Mouse (Mus musculus) liver, embryonic 12.5 days (tissue): ENCODE results near the gene Kirrel3. TPM values are rescaled to one million over a fixed set of nuclear protein-coding genes. Genes with fewer than 3 reads are reported as not detected.

Experiments used
- ATAC-seq: fragments of 200-750 bp; cut with Nextera tagmentation; 2 replicates; pipeline ENCODE4 v1.8.0; 2017; ENCODE audit warnings: moderate number of reproducible peaks, mild to moderate bottlenecking, moderate library complexity
- H3K27ac ChIP-seq: fragments of 300-500 bp; sonication (generic); 2 replicates; pipeline ENCODE4 v1.5.1; 2016; ENCODE audit warnings: mild to moderate bottlenecking
- H3K27me3 ChIP-seq: fragments of 300-500 bp; sonication (generic); replicated peaks from 2 replicates; pipeline ENCODE4 v1.6.1; 2016; ENCODE audit warnings: mild to moderate bottlenecking, moderate library complexity
- H3K36me3 ChIP-seq: fragments of 300-500 bp; sonication (generic); 2 replicates; pipeline ENCODE4 v1.6.1; 2016; ENCODE audit warnings: mild to moderate bottlenecking, moderate library complexity
- H3K4me1 ChIP-seq: fragments of 300-500 bp; sonication (generic); 2 replicates; pipeline ENCODE4 v1.6.1; 2016
- H3K4me2 ChIP-seq: fragments of 300-500 bp; sonication (generic); 2 replicates; pipeline ENCODE4 v1.6.1; 2016; ENCODE audit warnings: mild to moderate bottlenecking, moderate library complexity
- H3K4me3 ChIP-seq: fragments of 300-500 bp; sonication (generic); 2 replicates; pipeline ENCODE4 v1.5.1; 2016; ENCODE audit warnings: mild to moderate bottlenecking, moderate library complexity
- H3K9ac ChIP-seq: fragments of 300-500 bp; sonication (generic); 2 replicates; pipeline ENCODE4 v1.6.1; 2016; ENCODE audit warnings: mild to moderate bottlenecking, moderate library complexity
- H3K9me3 ChIP-seq: fragments of 300-500 bp; sonication (generic); replicated peaks from 2 replicates; pipeline ENCODE4 v1.6.1; 2016; ENCODE audit warnings: mild to moderate bottlenecking, moderate library complexity
- WGBS: fragments of 180-500 bp; shearing (Covaris S2); methylation state at CpG from one replicate; pipeline ENCODE4 v1.1.7; 2016; ENCODE audit not compliant: insufficient replicate concordance; 5-methylcytosine and 5-hydroxymethylcytosine counted together
- polyA plus RNA-seq: library from polyadenylated mRNA; unstranded; fragments of >200 nt; fragmentation: Nextera tagmentation; extraction: Ambion mirVana; gene quantifications from 2 replicates; pipeline ENCODE4 v1.2.1, GENCODE M21; 2016

Kirrel3 gene
- polyA plus RNA-seq, 1 experiment from 2014 or later: 0.46 TPM

GRCm38 (mm10) chr9:34974326-34974725 lies 488.6 kb downstream of the Kirrel3 start:
- Histone ChIP-seq H3K4me3 (no peak overlapping the region), H3K27ac (no peak overlapping the region), H3K36me3 (no peaks in the 10 kb centered on the region), H3K4me1 (no peaks in the 10 kb centered on the region), H3K9me3 (0 out of 2 replicates have a peak, but pooled peaks cover 1% of the 10 kb centered on the region), H3K27me3 (peaks cover 12% of the 10 kb centered on the region; the same call in 1 of the 2 replicates), H3K4me2 (no peak overlapping the region), H3K9ac (no peak overlapping the region)
- WGBS: 78% methylated on average over 1 of the region's 1 CpGs
- ATAC-seq: no peak

DNA sequence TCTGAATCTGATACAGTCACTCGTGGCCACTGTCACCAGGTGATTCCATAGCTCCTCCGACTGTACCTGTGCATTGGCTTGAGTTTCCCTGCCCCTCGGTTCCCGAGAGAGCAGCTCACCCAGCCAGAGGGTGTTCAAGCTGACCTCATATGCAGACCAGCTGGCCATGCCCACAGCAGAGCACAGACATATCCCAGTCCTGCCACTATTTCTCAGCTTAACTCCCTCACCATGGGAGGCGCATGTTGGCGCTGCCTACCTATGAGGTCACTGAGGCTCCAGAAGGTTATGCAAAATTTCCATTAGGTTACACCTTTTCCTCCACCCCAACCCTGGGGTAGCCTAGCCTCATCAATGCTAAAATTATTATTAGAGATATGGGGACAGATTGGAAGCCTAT lies 489.6 kb downstream of the Kirrel3 start:
- H3K27me3 ChIP-seq: peaks cover 6% of the 10 kb centered on the region; the same call in 1 of the 2 replicates
- H3K27ac ChIP-seq: no peak overlapping the region
- H3K9me3 ChIP-seq: 0 out of 2 replicates have a peak, but pooled peaks cover 3% of the 10 kb centered on the region
- no peak overlapping the region for H3K4me3 ChIP-seq
- no peaks in the 10 kb centered on the region for H3K4me1 ChIP-seq
- no peaks in the 10 kb centered on the region for H3K36me3 ChIP-seq
- H3K9ac ChIP-seq: no peak overlapping the region
- no peak overlapping the region for H3K4me2 ChIP-seq
- 77% methylated on average over 6 of the region's 6 CpGs for WGBS
- ATAC-seq: peak; percentile 37; the same call in 1 of the 2 replicates

DNA sequence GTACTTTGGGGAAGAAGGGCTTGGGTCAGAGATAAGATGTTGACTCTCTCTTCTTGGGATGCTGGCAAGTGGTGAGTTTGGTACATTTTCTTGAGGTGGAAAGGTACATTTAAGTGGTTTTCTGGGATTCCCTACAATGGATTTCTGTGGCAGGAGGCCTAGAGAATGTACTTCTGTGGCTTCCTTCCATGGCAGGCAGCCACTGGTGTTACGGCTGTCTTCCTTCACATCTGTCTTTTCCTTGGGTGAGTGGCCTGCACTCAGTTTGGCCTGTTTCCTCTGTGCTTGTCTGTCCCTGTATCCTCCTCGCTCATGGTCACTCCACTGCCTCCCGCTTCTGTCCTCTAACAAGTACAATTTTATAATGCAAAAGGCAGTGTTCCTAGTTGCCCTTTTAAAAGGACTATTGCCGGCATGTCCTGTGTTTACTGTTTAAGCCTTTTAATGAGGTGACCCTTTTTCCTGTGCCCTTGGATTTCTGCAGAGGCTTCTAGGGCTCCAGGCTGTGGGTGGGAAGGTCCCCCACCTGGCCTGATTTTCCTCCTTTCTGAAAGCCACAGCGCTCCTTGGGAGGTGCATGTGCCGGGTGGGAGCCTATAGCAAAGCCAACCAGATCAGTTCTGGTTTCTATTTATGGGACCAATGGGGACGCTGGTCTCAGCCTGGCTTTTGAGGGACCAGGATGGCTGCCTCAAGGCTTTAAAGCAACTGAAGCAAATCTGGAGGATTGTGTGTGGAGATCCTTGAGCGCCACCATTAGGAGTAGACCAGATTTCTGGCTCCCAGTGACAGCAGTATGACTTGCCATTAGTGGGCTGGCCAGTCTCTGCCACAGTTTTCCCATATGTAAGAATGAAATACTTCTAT lies 491.1 kb downstream of the Kirrel3 start:
- Histone ChIP-seq H3K4me1 (no peaks in the 10 kb centered on the region), H3K4me3 (no peak overlapping the region), H3K9ac (no peak overlapping the region), H3K27me3 (peaks cover 6% of the 10 kb centered on the region; the same call in 1 of the 2 replicates), H3K27ac (no peak overlapping the region), H3K4me2 (no peak overlapping the region), H3K9me3 (0 out of 2 replicates have a peak, but pooled peaks cover 3% of the 10 kb centered on the region), H3K36me3 (no peaks in the 10 kb centered on the region)
- 70% methylated on average over 8 of the region's 8 CpGs for WGBS
- no peak for ATAC-seq

GRCm38 (mm10) chr9:34977700-34978099 lies 492.0 kb downstream of the Kirrel3 start:
- no peak overlapping the region for H3K4me2 ChIP-seq
- H3K4me1 ChIP-seq: no peaks in the 10 kb centered on the region
- 79% methylated on average over 8 of the region's 8 CpGs for WGBS
- 0 out of 2 replicates have a peak, but pooled peaks cover 3% of the 10 kb centered on the region for H3K9me3 ChIP-seq
- H3K27ac ChIP-seq: no peak overlapping the region
- H3K4me3 ChIP-seq: no peak overlapping the region
- H3K36me3 ChIP-seq: no peaks in the 10 kb centered on the region
- no peak for ATAC-seq
- H3K9ac ChIP-seq: no peak overlapping the region
- peaks cover 6% of the 10 kb centered on the region; the same call in 1 of the 2 replicates for H3K27me3 ChIP-seq

GRCm38 (mm10) chr9:34978229-34978628 lies 492.5 kb downstream of the Kirrel3 start:
- no peak for ATAC-seq
- no peak overlapping the region for H3K9ac ChIP-seq
- no peaks in the 10 kb centered on the region for H3K36me3 ChIP-seq
- H3K27ac ChIP-seq: no peak overlapping the region
- WGBS: 60% methylated on average over 3 of the region's 3 CpGs
- 0 out of 2 replicates have a peak, but pooled peaks cover 3% of the 10 kb centered on the region for H3K9me3 ChIP-seq
- no peak overlapping the region for H3K4me3 ChIP-seq
- H3K4me1 ChIP-seq: no peaks in the 10 kb centered on the region
- peaks cover 6% of the 10 kb centered on the region; the same call in 1 of the 2 replicates for H3K27me3 ChIP-seq
- H3K4me2 ChIP-seq: no peak overlapping the region

- Histone ChIP-seq H3K36me3 (no peaks in the 10 kb centered on the region), H3K4me1 (no peaks in the 10 kb centered on the region), H3K27me3 (peaks cover 5% of the 10 kb centered on the region; the same call in 1 of the 2 replicates), H3K27ac (no peak overlapping the region), H3K4me2 (no peak overlapping the region), H3K9ac (no peak overlapping the region), H3K4me3 (no peak overlapping the region), H3K9me3 (0 out of 2 replicates have a peak, but pooled peaks cover 3% of the 10 kb centered on the region)
- no peak for ATAC-seq
- 64% methylated on average over 5 of the region's 5 CpGs for WGBS
Observed at GRCm38 (mm10) chr9:34980516-34981265, 495.0 kb downstream of the Kirrel3 start.

GRCm38 (mm10) chr9:34983513-34984462 lies 498.1 kb downstream of the Kirrel3 start:
- H3K4me1 ChIP-seq: no peaks in the 10 kb centered on the region
- WGBS: 33% methylated on average over 12 of the region's 12 CpGs

DNA sequence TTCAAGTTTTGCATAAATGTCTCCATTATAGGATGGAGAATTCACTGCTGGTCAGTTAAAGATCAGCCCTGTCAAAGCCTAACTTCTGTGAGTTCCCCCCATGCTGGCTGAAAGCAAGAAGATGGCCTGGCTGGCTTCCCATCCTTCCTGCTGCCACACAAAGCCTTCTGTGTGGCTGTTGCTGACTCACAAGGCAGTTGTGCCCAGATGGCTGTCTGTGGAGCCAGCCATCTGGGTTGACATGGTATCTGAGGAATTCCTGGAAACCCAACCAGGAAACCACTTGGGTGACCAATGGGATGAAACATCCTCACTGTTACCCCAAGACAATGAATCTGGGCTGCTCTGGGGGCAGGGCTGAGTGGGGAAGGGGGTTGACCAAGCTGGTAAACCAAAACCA lies 500.5 kb downstream of the Kirrel3 start:
- ATAC-seq: no peak
- Histone ChIP-seq H3K27me3 (peaks cover 7% of the 10 kb centered on the region; the same call in 1 of the 2 replicates), H3K9ac (no peak overlapping the region), H3K4me3 (no peak overlapping the region), H3K36me3 (no peaks in the 10 kb centered on the region), H3K4me2 (no peak overlapping the region), H3K27ac (no peak overlapping the region), H3K9me3 (no peaks in the 10 kb centered on the region), H3K4me1 (no peaks in the 10 kb centered on the region)

More at GRCm38 (mm10) chr9:34983513-34984462, 498.1 kb downstream of the Kirrel3 start:
- ATAC-seq: no peak
- 0 out of 2 replicates have a peak, but pooled peaks cover 3% of the 10 kb centered on the region for H3K9me3 ChIP-seq
- no peak overlapping the region for H3K4me2 ChIP-seq
- H3K36me3 ChIP-seq: no peaks in the 10 kb centered on the region
- no peak overlapping the region for H3K27ac ChIP-seq
- H3K4me3 ChIP-seq: no peak overlapping the region
- H3K9ac ChIP-seq: no peak overlapping the region
- H3K27me3 ChIP-seq: peaks cover 7% of the 10 kb centered on the region; the same call in 1 of the 2 replicates

DNA sequence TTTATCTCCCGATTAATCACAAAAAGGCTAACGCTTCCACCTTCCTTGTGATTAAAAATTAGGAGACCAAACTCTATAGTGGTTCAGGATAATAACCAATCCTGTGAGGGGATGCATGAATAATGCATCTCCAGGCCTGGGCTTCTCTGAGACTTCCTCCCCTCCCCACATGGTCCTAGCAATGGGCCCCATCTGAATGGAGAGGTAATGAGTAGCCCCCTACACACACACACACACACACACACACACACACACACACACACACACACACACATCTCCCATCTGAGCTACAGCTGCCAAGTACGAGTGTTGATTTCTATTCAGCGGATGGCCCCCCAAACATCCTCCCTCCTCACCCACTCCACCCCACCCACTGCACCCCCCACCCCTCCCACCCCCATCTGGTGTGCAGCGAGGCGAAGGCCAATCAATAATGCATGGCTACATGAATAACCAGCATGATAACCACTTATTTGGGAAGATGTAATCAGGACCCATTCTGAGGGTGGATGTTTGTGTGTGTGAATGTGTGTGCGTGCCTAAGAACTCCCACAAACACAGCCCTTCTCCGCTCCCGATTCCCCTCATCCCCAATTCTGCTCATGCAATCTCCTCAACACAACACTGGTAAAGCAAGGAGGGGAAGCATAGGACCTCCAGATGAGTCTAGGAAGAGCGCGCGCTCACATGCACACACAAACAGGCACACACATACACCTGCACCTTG lies 501.9 kb downstream of the Kirrel3 start:
- Histone ChIP-seq H3K4me3 (no peak overlapping the region), H3K9ac (no peak overlapping the region), H3K27ac (no peak overlapping the region), H3K27me3 (peaks cover 7% of the 10 kb centered on the region; the same call in 1 of the 2 replicates), H3K9me3 (no peaks in the 10 kb centered on the region), H3K4me2 (no peak overlapping the region), H3K4me1 (no peaks in the 10 kb centered on the region), H3K36me3 (no peaks in the 10 kb centered on the region)
- ATAC-seq: no peak
- WGBS: 82% methylated on average over 12 of the region's 12 CpGs

DNA sequence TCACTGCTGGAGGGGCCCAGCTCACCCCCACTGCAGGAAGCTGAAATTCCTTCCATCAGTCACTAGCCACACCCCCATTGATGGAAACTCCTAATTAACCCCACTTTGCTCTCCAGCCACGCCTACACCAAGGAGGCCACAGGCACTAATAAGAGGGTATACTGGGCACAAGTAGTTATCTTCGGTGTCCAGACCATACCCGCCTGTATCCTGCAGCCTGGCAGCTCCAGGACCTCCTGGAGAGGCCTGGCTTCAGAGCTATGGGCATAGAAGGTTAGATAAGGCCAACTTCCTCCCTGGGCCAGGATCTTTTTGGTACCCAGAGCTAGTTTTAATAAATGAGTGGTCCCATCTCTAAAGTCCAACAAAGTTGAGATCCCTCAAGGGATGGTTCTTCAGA lies 503.0 kb downstream of the Kirrel3 start:
- Histone ChIP-seq H3K36me3 (no peaks in the 10 kb centered on the region), H3K4me1 (no peaks in the 10 kb centered on the region)

More for the DNA sequence above, 503.0 kb downstream of the Kirrel3 start:
- Histone ChIP-seq H3K9me3 (no peaks in the 10 kb centered on the region), H3K9ac (no peak overlapping the region), H3K27ac (no peak overlapping the region), H3K4me3 (no peak overlapping the region), H3K4me2 (no peak overlapping the region), H3K27me3 (peaks cover 7% of the 10 kb centered on the region; the same call in 1 of the 2 replicates)
- 48% methylated on average over 3 of the region's 3 CpGs for WGBS
- no peak for ATAC-seq
